Mouse (Mus musculus) brain, embryonic 18.5 days (tissue): ENCODE results near the gene Sgms2.

Experiments
- DNase-seq: peaks from one replicate; pipeline ENCODE4 v3.0.0-alpha.2; 2012; ENCODE audit warnings: low read depth, low spot score

Gene Sgms2

GRCm38 (mm10) chr3:131491361-131491925 lies at the start of gene Sgms2:
Gene Sgms2 (minus strand): TSS chr3:131491411.
- DNase-seq, result no peak

- no peak for DNase-seq
Measured at GRCm38 (mm10) chr3:131525229-131525628, 34.0 kb upstream of the Sgms2 start.

GRCm38 (mm10) chr3:131524779-131525178 lies 33.6 kb upstream of the Sgms2 start:
- no peak for DNase-seq

GRCm38 (mm10) chr3:131524210-131524609 lies 33.0 kb upstream of the Sgms2 start:
- no peak for DNase-seq

GRCm38 (mm10) chr3:131523749-131524148 lies 32.5 kb upstream of the Sgms2 start:
- no peak for DNase-seq

GRCm38 (mm10) chr3:131522243-131522642 lies 31.0 kb upstream of the Sgms2 start:
- DNase-seq, result no peak

- DNase-seq, result no peak
Measured at GRCm38 (mm10) chr3:131521206-131521605, 30.0 kb upstream of the Sgms2 start.

GRCm38 (mm10) chr3:131517756-131518155 lies 26.5 kb upstream of the Sgms2 start:
- DNase-seq, result no peak

GRCm38 (mm10) chr3:131516332-131516999 lies 25.3 kb upstream of the Sgms2 start:
- no peak for DNase-seq

GRCm38 (mm10) chr3:131511616-131512015 lies 20.4 kb upstream of the Sgms2 start:
- DNase-seq, result no peak

- DNase-seq, result no peak
Measured at GRCm38 (mm10) chr3:131508024-131508423, 16.8 kb upstream of the Sgms2 start.

GRCm38 (mm10) chr3:131504595-131505223 lies 13.5 kb upstream of the Sgms2 start:
- DNase-seq, result no peak

- DNase-seq, result no peak
Measured at GRCm38 (mm10) chr3:131501677-131502370, 10.6 kb upstream of the Sgms2 start.

GRCm38 (mm10) chr3:131499651-131500050 lies 8.4 kb upstream of the Sgms2 start:
- DNase-seq, result no peak

GRCm38 (mm10) chr3:131496506-131497122 lies 5.4 kb upstream of the Sgms2 start:
- DNase-seq, result no peak

GRCm38 (mm10) chr3:131495076-131495475 lies 3.9 kb upstream of the Sgms2 start:
- DNase-seq, result no peak

- DNase-seq, result no peak
Measured at GRCm38 (mm10) chr3:131493194-131493593, 2.0 kb upstream of the Sgms2 start.

- DNase-seq, result no peak
Measured at GRCm38 (mm10) chr3:131491980-131492379, 769 bp upstream of the Sgms2 start.

- no peak for DNase-seq
Measured at GRCm38 (mm10) chr3:131490143-131490908, 885 bp downstream of the Sgms2 start.

GRCm38 (mm10) chr3:131489657-131490142 lies 1.5 kb downstream of the Sgms2 start:
- no peak for DNase-seq

- no peak for DNase-seq
Measured at GRCm38 (mm10) chr3:131488969-131489368, 2.2 kb downstream of the Sgms2 start.
